Mouse (Mus musculus) retina, postnatal 7 days (tissue): ENCODE results near the gene Ugt1a10.
"Not testable (repeated sequence)": the region's sequence is repeated elsewhere in the genome, so short reads cannot be mapped to it uniquely, and the experiment has no call there.

Experiments
- DNase-seq: peaks from one replicate; pipeline ENCODE4 v3.0.0-alpha.2; 2012; ENCODE audit warnings: low read depth, low spot score

Gene Ugt1a10

GRCm38 (mm10) chr1:88055088-88055487 is at the start of gene Ugt1a10:
Gene Ugt1a10 (plus strand): TSS chr1:88055388.
- DNase-seq = no peak

GRCm38 (mm10) chr1:88007692-88008210 is 47.4 kb upstream of the Ugt1a10 start:
- peak; percentile 4 for DNase-seq

- peak; percentile 65 for DNase-seq
Measured at GRCm38 (mm10) chr1:88008211-88008697, 46.9 kb upstream of the Ugt1a10 start, which contains the start of gene Usp40. Gene Usp40 (minus strand): TSS chr1:88008551.

- DNase-seq = no peak
Measured at GRCm38 (mm10) chr1:88008735-88009134, 46.5 kb upstream of the Ugt1a10 start.

- no peak for DNase-seq
Measured at GRCm38 (mm10) chr1:88009521-88009920, 45.7 kb upstream of the Ugt1a10 start.

GRCm38 (mm10) chr1:88013726-88014125 is 41.5 kb upstream of the Ugt1a10 start:
- no peak for DNase-seq

- DNase-seq = no peak
Measured at GRCm38 (mm10) chr1:88014194-88014593, 41.0 kb upstream of the Ugt1a10 start.

- DNase-seq = no peak
Measured at GRCm38 (mm10) chr1:88014671-88015070, 40.5 kb upstream of the Ugt1a10 start.

- DNase-seq = no peak
Measured at GRCm38 (mm10) chr1:88015371-88015770, 39.8 kb upstream of the Ugt1a10 start.

GRCm38 (mm10) chr1:88025244-88025643 is 29.9 kb upstream of the Ugt1a10 start:
- not testable (repeated sequence) for DNase-seq

GRCm38 (mm10) chr1:88043044-88043443 is 12.1 kb upstream of the Ugt1a10 start:
- not testable (repeated sequence) for DNase-seq

GRCm38 (mm10) chr1:88044832-88045437 is 10.3 kb upstream of the Ugt1a10 start:
- DNase-seq = not testable (repeated sequence)

- not testable (repeated sequence) for DNase-seq
Measured at GRCm38 (mm10) chr1:88047408-88047807, 7.8 kb upstream of the Ugt1a10 start.

- DNase-seq = not testable (repeated sequence)
Measured at GRCm38 (mm10) chr1:88066472-88067102, 11.4 kb downstream of the Ugt1a10 start.

- no peak for DNase-seq
Measured at GRCm38 (mm10) chr1:88070495-88070894, 15.3 kb downstream of the Ugt1a10 start, which contains the start of gene Ugt1a9. Gene Ugt1a9 (plus strand): TSS chr1:88070800.

GRCm38 (mm10) chr1:88070902-88071301 is 15.7 kb downstream of the Ugt1a10 start:
- no peak for DNase-seq

- no peak for DNase-seq
Measured at GRCm38 (mm10) chr1:88074471-88074870, 19.3 kb downstream of the Ugt1a10 start.

GRCm38 (mm10) chr1:88077128-88077527 is 21.9 kb downstream of the Ugt1a10 start:
- no peak for DNase-seq

GRCm38 (mm10) chr1:88081670-88082069 is 26.5 kb downstream of the Ugt1a10 start:
- DNase-seq = no peak

- no peak for DNase-seq
Measured at GRCm38 (mm10) chr1:88086125-88086524, 30.9 kb downstream of the Ugt1a10 start.

GRCm38 (mm10) chr1:88087513-88087912 is 32.3 kb downstream of the Ugt1a10 start, which contains the start of gene Ugt1a8:
Gene Ugt1a8 (plus strand): TSS chr1:88087813.
- DNase-seq = no peak

- no peak for DNase-seq
Measured at GRCm38 (mm10) chr1:88092341-88092740, 37.2 kb downstream of the Ugt1a10 start.

- DNase-seq = not testable (repeated sequence)
Measured at GRCm38 (mm10) chr1:88094270-88094676, 39.1 kb downstream of the Ugt1a10 start.
